Mouse (Mus musculus): ENCODE measurements around the gene Trnt1. TPM values are rescaled to one million over a fixed set of nuclear protein-coding genes. Genes with fewer than 3 reads are reported as not detected.

The Trnt1 gene
- 10 to 100 TPM; 20.2 to 22.2 TPM for total RNA-seq (2021)
- long read RNA-seq, experiment 1, transcript Trnt1-201 (9 exons, 2,283 nt) = major isoform, 13 of 34 reads
- long read RNA-seq, experiment 1, transcript Trnt1-203 (9 exons, 1,398 nt) = minor isoform, 11 of 34 reads
- long read RNA-seq, experiment 1, partial matches to known transcripts = 5 of 34 reads
- long read RNA-seq, experiment 1, other reads (novel, unspliced or antisense) = 5 of 34 reads
- long read RNA-seq, experiment 2, transcript Trnt1-201 (9 exons, 2,283 nt) = major isoform, 23 of 42 reads
- long read RNA-seq, experiment 2, transcript Trnt1-203 (9 exons, 1,398 nt) = minor isoform, 8 of 42 reads
- long read RNA-seq, experiment 2, partial matches to known transcripts = 8 of 42 reads
- long read RNA-seq, experiment 2, other reads (novel, unspliced or antisense) = 3 of 42 reads

DNA sequence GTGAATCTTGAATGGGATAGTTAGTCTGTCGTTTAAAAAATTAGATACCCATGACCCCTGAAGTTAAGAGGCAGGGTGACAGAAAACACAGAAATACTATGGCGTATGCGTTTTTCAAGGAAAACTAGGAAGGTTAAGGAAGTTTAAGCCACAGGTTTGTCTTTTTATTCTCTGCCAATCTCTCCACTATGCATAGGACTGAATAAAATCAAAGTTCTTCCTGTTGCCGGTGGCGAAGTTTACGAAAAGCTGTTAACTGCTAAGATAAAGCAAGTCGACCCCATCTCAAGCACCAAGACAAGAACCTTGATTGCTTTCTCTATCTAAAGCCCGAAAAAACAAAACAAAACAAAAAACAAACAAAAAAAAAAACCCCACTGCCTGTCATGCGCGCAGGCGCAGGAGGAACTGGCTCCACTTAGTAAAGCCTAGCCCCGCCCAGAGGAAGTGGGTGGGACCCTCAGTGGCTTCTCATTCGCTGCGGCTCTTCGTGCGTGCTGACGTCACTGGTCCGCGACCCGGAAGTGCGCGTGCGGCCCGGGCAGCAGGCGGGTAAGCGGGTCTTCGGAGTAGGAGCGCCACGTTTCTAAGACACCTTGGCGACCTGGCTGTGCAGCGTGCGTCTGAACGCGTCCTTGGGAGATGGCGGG, at the start of gene Trnt1:
Gene Trnt1, plus strand, starts transcription at position 481 of the 650 bp plus-strand sequence.
- intact Hi-C loops (cut with DNase I) = loop anchor here (5.0 kb wide), 1 partner anchor 34 kb away; the partner anchor contains the start of gene Crbn
- peak; percentile 99 for DNase-seq
- Histone ChIP-seq H3K27ac (peak within 1 kb of the TSS; percentile 92), H3K4me3 (peak within 1 kb of the TSS; percentile 92)
- no peak for TF ChIP-seq CTCF (IDR thresholded peaks at IDR 0.05)

DNA sequence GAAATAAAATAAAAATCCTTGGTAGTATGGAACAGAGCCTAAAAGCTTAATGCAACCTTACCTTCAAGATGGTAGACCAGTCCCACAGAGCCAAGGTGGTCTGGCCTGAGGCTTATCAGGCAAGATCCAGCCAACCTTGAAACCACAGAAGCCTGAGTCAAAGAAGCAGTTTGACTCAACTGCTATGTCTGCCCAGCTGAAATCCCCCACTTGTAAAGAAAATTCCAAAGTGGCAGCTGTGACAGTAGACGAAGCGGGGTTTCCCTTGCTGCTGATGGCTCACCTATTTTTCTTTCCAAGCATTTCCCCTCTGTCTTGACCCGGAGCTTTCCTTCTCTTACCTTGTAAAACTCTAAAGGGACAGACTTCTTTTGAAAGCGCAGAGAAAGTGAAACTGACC, 43.3 kb upstream of the Trnt1 start:
- DNase-seq = no peak
- intact Hi-C loops (cut with DNase I) = no loop called here
- H3K27ac ChIP-seq = no peak overlapping the region
- no peak for TF ChIP-seq CTCF (IDR thresholded peaks at IDR 0.05)
- no peak overlapping the region for H3K4me3 ChIP-seq

DNA sequence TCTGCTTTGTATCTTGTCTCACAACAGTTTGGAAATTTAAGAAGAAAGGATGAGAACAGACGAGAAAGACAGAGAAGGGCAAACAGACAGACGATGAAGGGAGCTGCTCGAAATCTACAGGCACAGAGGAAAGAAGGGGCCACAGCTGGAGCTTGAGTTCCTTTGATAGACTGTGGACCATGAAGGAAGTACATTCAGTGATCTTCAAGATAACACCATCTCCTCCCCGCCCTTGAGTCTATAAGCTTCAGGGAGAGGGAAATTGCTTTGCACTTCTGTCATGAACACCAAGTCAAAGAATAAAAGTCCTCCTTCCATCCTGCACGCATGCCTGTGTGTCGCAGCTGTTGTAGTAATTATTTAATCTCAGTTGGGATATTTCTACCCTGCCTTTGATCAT, 42.8 kb upstream of the Trnt1 start:
- intact Hi-C loops (cut with DNase I) = no loop called here
- DNase-seq = no peak
- no peak for TF ChIP-seq CTCF (IDR thresholded peaks at IDR 0.05)
- no peak overlapping the region for H3K27ac ChIP-seq
- no peak overlapping the region for H3K4me3 ChIP-seq

DNA sequence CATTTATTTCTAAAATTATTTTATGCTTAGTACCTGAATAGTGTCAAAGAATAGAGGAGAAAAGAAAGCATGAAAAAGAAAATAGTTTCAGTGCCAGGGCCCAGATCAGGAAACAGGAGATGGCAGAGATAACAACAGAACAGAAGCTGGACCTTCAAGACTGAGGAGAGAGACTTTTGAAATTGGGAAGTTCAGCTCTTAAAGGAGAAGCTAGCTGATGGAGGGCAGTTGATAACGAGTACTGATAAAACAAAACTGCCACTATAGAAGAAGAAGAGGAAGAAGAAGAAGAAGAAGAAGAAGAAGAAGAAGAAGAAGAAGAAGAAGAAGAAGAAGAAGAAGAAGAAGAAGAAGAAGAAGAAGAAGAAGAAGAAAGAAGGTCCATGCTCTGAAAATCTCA, 41.2 kb upstream of the Trnt1 start:
- no peak for DNase-seq
- intact Hi-C loops (cut with DNase I) = no loop called here
- Histone ChIP-seq H3K4me3 (no peak overlapping the region), H3K27ac (no peak overlapping the region)
- no peak for TF ChIP-seq CTCF (IDR thresholded peaks at IDR 0.05)

DNA sequence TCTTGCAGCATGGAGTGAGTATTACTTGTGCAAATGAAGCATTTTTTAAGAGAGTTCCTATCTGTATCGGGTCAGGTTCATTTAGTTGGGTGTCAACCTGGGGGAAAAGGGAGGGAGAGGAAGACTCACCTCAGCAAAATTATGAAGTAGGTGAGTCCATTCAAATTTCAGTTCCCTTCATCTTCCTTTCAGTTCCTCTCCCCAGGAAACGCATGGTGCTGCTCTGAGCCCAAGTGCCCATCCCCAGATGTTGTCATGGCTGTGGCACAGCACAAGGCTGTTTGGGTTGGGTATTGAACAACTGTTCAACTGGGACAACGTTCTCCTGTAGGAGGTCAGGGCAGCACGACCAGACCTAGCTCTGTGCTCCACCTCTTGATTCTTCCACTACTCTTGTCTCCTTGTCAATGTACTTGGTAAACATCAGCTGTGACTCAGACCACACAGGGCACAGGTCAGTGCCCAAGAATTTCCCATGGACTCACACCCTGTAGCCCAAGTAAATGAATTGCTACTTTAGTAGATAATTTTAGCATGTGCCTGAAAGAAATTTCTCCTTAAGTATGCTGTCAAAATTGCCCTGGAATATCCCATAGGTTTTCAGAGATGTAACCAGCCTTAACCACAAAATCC, 39.1 kb upstream of the Trnt1 start:
- DNase-seq = no peak
- Histone ChIP-seq H3K27ac (no peak overlapping the region), H3K4me3 (no peak overlapping the region)
- intact Hi-C loops (cut with DNase I) = no loop called here
- no peak for TF ChIP-seq CTCF (IDR thresholded peaks at IDR 0.05)

DNA sequence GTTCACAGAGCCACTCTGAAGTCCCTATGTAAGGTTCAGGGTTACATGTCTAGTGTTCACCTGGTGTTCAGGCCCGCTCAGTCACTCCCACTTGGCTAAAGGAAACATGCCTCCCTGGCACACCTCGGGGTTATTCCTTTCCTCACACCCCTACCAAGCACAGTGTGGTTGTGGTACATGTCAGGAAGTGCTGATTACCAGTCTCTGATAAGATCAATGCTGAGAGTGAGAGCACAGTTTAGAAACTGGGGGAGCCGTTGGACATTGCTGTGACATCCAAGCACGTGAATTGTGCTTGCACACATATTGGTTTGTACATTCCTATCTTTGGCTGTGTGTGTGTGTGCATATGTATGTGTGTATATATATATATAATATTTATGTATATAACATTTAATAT, 36.4 kb upstream of the Trnt1 start:
- no peak for TF ChIP-seq CTCF (IDR thresholded peaks at IDR 0.05)
- Histone ChIP-seq H3K27ac (no peak overlapping the region), H3K4me3 (no peak overlapping the region)
- DNase-seq = no peak
- intact Hi-C loops (cut with DNase I) = no loop called here

DNA sequence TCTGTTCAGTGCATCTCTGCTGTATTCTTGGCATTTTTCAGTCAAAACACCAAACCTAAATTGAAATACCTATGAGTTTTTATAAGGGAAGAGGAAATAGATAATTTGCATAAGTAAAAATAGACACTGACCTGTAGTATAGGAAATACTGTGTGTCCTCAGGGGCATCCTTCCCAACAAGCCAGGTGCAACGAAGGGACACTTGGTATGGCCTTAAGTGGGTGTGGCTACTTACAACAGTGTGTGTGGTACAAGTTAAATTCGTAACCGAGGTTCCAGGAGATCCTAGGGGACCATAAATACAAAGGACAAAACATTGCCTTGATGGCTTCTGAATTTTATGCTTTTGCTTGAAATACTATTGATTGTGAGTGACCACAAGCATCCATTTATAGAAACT, 30.7 kb upstream of the Trnt1 start:
- Histone ChIP-seq H3K4me3 (no peak overlapping the region), H3K27ac (no peak overlapping the region)
- TF ChIP-seq CTCF (IDR thresholded peaks at IDR 0.05) = no peak
- intact Hi-C loops (cut with DNase I) = no loop called here
- no peak for DNase-seq

DNA sequence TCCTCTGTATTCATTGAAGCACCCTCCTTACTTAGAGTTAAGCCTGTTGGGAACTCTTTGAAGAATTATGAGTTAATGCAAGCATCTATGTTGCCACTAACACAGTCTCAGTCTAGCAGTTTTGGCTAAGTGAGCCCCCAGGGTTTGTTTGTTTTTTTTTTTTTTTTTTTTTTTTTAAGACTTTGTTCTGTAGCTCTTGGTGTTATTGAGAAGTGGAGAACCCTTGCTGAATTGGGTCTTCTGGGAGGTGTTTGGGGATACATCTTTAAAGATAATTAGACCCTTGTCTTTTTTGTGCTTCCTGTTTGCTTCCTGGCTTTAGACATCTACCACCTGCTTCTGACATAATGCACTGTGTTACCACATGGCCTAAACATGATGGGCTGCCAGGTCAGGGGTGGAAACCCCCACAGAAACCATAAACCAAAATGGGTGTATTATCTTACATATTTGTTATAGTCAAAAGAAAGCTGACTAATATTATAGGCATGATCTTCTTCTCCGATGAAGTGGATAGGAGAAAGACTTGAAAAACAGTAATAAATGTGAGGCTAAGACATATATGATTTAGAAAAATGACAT, 28.6 kb upstream of the Trnt1 start:
- DNase-seq = no peak
- H3K4me3 ChIP-seq = no peak overlapping the region
- intact Hi-C loops (cut with DNase I) = no loop called here
- no peak overlapping the region for H3K27ac ChIP-seq
- TF ChIP-seq CTCF (IDR thresholded peaks at IDR 0.05) = no peak

DNA sequence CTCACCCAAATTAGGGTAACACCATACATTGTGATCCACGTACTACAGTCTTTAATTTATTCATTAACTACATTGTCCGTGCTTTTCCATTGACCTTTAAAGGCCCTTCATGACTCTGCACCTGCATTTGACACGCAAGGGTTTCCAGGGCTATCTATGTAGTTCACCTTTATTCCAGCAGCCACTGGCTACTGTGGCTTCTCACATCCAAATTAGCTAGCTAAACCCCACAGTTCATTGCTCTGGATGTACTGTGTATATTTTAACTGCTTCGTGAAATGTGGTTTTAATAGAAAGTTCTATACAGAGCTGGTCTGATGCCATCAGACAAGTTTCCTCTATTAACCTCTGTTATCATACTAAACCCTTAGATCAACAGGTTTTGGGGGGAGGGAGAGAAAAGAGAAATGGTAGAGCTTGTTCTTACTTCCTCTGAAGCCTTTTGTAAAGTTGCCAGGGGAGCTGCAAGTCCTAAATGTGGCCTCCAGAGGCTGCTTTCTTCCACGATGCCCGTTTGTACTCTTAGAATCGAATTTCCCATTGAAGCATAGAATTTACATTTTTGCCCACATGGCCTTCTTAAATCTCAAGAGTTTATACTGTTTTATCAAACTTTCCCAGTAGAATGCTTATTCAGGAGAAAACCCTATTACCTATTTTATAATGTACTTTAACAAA, 25.2 kb upstream of the Trnt1 start:
- Histone ChIP-seq H3K27ac (no peak overlapping the region), H3K4me3 (no peak overlapping the region)
- DNase-seq = no peak
- intact Hi-C loops (cut with DNase I) = no loop called here
- no peak for TF ChIP-seq CTCF (IDR thresholded peaks at IDR 0.05)

DNA sequence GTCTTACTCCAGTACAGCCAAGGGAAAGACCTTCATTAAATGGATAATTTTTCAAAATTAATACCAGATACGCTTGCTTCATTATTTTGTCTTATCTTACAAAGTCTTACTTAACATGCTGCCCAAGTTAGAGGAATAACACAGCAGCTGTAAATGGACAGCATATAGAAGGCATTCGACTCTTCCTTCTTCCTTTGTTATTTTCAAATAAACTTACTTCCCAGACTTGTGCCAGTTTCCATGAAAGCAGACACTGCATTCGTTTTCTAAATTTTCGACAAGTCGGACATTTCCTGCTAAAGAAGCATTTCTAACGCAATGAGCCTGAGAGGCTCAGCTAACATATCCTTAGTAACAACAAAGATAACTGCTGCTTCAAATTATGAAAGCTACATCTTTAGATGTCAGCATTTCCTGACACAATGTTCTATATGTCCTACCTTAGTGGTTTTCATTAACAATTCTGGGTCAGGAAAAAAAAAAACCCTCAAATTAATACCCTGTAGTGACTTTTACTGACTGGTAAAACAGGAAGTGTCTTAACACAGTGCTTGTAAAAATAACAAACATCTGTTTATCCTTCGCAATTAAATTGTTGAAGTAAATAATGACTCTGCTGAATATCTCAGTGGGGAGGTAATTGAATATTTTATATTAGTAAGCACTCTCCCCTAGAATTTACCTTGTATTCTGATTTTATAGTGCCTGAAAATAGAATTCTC, 23.1 kb upstream of the Trnt1 start:
- intact Hi-C loops (cut with DNase I) = no loop called here
- Histone ChIP-seq H3K27ac (no peak overlapping the region), H3K4me3 (no peak overlapping the region)
- no peak for DNase-seq
- no peak for TF ChIP-seq CTCF (IDR thresholded peaks at IDR 0.05)

DNA sequence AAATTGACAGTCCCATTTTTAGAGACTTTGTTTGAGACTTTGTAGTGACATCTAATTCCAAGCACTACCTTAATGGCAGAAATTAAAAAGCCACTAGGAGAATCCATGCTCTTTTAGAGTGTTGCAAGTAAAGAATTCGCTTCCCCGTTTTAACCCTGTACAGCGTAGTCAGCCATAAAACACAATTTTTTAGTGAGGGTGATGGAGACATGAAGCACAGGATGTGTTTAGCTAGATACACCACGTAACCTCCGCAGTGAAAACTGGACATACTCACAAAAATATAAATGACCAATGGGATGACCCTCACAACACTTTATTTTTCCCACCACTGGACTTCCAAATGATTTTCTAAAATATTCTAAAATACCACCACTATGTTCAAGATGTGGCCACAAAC, 21.7 kb upstream of the Trnt1 start:
- no peak for DNase-seq
- intact Hi-C loops (cut with DNase I) = no loop called here
- no peak for TF ChIP-seq CTCF (IDR thresholded peaks at IDR 0.05)
- Histone ChIP-seq H3K27ac (no peak overlapping the region), H3K4me3 (no peak overlapping the region)

DNA sequence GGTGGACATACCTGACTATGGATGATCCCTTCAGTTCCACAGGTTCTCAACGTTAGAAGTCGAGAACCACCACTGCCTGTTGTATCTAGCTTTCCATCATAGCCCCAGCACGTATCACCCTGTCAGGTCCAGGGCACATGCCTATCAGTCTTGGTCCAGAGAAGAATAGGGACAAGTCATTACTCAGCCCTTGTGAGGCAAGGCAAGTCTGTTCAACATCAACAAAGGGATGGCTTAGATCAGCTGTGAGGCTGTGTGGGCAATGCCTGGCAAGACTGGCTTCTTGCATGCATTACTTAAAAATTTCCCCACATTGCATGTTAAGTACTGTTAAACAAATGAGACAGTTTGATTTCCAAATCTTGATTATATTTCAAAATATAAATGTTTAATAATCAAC, 21.1 kb upstream of the Trnt1 start:
- Histone ChIP-seq H3K27ac (no peak overlapping the region), H3K4me3 (no peak overlapping the region)
- intact Hi-C loops (cut with DNase I) = no loop called here
- no peak for DNase-seq
- no peak for TF ChIP-seq CTCF (IDR thresholded peaks at IDR 0.05)
